Mouse (Mus musculus) liver, postnatal 0 days (tissue): Measurements from ENCODE around the gene Memo1.

Experiments used
- CTCF ChIP-seq: sonication (generic); IDR thresholded peaks from 2 replicates; pipeline ENCODE4 v1.5.1; 2016; ENCODE audit warnings: antibody characterized with exemption, low read depth
- EP300 ChIP-seq: IDR thresholded peaks from 2 replicates; pipeline ENCODE4 v1.6.1; 2016; ENCODE audit warnings: antibody characterized with exemption, low read depth, mild to moderate bottlenecking

- TF ChIP-seq CTCF: no peak
- no peak for TF ChIP-seq EP300
Observed at GRCm38 (mm10) chr17:74194755-74195154, 100.6 kb downstream of the Memo1 start.
